Mouse (Mus musculus) granulocyte monocyte progenitor cell, adult 5-6 weeks (primary cell): ENCODE measurements around the gene Vps13a. TPM values are rescaled to one million over a fixed set of nuclear protein-coding genes. Genes with fewer than 3 reads are reported as not detected.

Experiments used
- ATAC-seq: replicated peaks from 2 replicates; pipeline ENCODE4 v1.8.0; 2016; ENCODE audit warnings: mild to moderate bottlenecking, moderate TSS enrichment, inconsistent platforms; ENCODE audit not compliant: poor library complexity, severe bottlenecking
- total RNA-seq, 2 experiments: library from RNA; stranded (forward) in 1 of 2; stranded (reverse) in 1 of 2; fragments of 200-712, 200-1000 nt in 1 of 2; fragments of >200 nt in 1 of 2; fragmentation: Nextera tagmentation in 1 of 2; gene quantifications; 2 replicates each; pipeline ENCODE4 v1.2.3; 2014 to 2017

The Vps13a gene
- total RNA-seq, 2 experiments from 2014 or later, result 60.5 to 63.0 TPM

DNA sequence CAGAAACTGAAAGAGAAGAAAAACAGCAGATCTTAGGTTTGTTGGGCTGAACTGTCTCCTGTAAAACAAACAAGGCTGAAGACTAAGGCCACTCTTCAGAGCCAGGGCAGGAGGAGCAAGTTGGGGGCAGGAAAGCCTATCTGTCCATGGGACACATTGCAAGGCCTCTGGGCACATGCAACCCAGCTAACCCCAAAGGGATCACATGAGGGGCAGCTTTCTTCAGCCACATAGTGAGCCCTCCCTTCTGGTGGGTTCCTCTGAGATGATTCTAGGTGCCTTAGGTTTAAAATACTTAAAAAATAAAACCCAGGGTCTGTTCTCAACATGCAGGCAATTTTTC, 186.8 kb downstream of the Vps13a start:
- no peak for ATAC-seq

DNA sequence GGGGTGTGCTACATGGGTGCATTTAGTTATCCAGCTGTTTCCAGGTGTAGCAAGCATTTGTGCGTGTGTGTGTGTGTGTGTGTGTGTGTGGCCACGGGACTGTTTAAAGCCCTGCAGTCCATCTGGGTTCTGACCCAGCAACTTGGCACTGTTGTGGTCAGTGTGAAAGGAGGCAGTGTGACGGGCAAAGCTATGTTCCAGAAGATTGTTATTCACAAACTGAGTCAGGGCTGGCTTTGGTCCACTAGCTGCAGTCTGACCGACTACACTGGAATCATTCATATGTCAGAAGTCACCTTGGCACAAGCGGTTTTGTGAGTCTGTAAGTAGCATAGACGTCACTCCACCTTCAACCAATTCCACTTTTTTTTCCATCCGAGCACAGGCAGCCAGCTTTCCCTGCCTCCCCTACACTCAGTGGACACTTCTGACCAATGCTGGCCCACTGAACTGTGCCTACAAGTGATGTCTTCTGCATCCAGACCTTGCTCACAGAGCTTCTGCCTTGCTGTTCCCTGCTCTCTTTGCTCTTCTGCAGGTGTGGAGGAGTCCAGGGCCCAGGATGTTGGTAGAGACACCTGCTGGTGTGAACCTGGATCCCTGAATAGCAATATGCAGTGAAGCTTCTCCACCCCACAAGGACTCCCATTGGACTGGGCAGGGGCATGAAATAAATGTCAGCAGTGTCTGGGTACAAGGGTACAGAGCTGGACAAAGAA, 187.3 kb downstream of the Vps13a start:
- ATAC-seq, result no peak

DNA sequence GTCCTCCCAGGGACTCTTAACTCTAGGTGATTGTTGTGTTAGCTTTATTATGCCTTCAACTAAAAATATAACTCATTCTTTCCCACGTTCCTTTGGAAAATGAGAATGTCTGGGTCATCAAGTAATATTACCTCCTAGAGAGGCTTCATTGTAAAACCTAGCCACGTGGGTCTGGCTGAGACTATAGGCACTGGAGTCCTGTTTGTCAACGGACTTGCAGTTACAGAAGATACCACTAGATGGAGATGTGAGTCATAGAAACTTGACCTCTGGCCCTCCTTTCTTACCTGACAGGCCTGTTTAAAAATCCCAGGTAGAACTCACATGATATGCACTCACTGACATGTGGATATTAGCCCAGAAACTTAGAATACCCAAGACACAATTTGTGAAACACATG, 195.4 kb downstream of the Vps13a start:
- ATAC-seq, result peak; percentile 65

GRCm38 (mm10) chr19:16584546-16584945, 196.2 kb downstream of the Vps13a start:
- no peak for ATAC-seq

- ATAC-seq, result no peak
These were observed 200.2 kb downstream of the Vps13a start for GRCm38 (mm10) chr19:16580501-16580900.

DNA sequence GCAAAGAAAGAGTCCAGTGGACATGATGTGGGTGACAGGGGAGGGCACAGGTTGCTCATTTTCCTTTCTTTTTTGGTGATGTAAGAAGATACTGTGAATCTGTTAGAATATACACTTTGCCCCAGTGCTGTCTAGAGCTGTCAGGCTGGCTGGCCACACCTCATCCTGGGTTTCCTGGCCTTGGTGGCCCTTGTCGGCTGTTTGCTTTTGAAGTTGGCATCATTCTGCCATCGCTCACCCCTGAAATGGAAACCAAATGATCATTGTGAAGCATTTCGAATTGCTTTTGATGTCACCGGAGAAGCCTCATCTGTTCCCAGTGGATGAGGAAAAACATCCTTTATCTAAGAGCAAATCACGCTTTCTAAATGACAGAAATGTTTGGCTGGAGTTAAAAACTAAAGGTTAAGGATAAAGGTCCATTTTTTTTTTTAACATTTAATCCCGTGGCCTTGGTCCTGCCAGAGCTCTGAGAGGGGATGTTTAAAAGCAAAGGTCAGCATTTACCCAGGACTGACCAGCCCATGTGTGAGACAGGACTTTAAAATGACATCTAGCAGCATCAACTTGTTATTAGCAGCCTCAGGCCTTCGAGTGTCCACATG, 201.0 kb downstream of the Vps13a start:
- no peak for ATAC-seq

GRCm38 (mm10) chr19:16576790-16577189, 203.9 kb downstream of the Vps13a start:
- no peak for ATAC-seq

Other genes starting within 250 kb of the Vps13a start
- not detected in 2 replicates for gene Foxb2, start 92.9 kb upstream of the Vps13a start, total RNA-seq (2014; fragmentation: Nextera tagmentation)
- gene Foxb2, start 92.9 kb upstream of the Vps13a start, total RNA-seq (2017), result not detected in 2 replicates
- gene Prune2, start 175.2 kb upstream of the Vps13a start, total RNA-seq (2014; fragmentation: Nextera tagmentation), result 0.34 TPM in 1 of 2 replicates, not detected in the other
- 1.8 and 2.7 TPM in 2 replicates for gene Prune2, start 175.2 kb upstream of the Vps13a start, total RNA-seq (2017)